Mouse (Mus musculus) lung, postnatal 14 days (tissue): ENCODE data around the gene Kcnc3.

Experiments used
- DNase-seq: peaks from one replicate; pipeline ENCODE4 v3.0.0; 2021

Kcnc3 gene

GRCm38 (mm10) chr7:44632676-44633075 is 42.2 kb downstream of the Kcnc3 start:
- DNase-seq: no peak

GRCm38 (mm10) chr7:44633407-44633806 is 42.9 kb downstream of the Kcnc3 start:
- DNase-seq: no peak

GRCm38 (mm10) chr7:44636684-44637083 is 46.2 kb downstream of the Kcnc3 start:
- DNase-seq: no peak

GRCm38 (mm10) chr7:44638663-44639062 is 48.2 kb downstream of the Kcnc3 start:
- no peak for DNase-seq

GRCm38 (mm10) chr7:44640843-44641605 is 50.6 kb downstream of the Kcnc3 start:
- DNase-seq: no peak

GRCm38 (mm10) chr7:44641887-44642286 is 51.4 kb downstream of the Kcnc3 start:
- peak; percentile 49 for DNase-seq

- no peak for DNase-seq
These were observed 54.8 kb downstream of the Kcnc3 start for GRCm38 (mm10) chr7:44645256-44645655.

- peak; percentile 39 for DNase-seq
These were observed 55.5 kb downstream of the Kcnc3 start for GRCm38 (mm10) chr7:44645951-44646350.

GRCm38 (mm10) chr7:44647042-44647724 is 56.7 kb downstream of the Kcnc3 start:
- peak; percentile 82 for DNase-seq

GRCm38 (mm10) chr7:44647729-44648128 is 57.3 kb downstream of the Kcnc3 start:
- DNase-seq: peak; percentile 65

GRCm38 (mm10) chr7:44649094-44649610 is 58.7 kb downstream of the Kcnc3 start:
- DNase-seq: no peak

- peak; percentile 66 for DNase-seq
These were observed 59.5 kb downstream of the Kcnc3 start for GRCm38 (mm10) chr7:44649990-44650389.

- DNase-seq: no peak
These were observed 61.0 kb downstream of the Kcnc3 start for GRCm38 (mm10) chr7:44651416-44651815.

- peak; percentile 34 for DNase-seq
These were observed 63.3 kb downstream of the Kcnc3 start for GRCm38 (mm10) chr7:44653773-44654172.
